Mouse (Mus musculus) liver, embryonic 14.5 days (tissue): Measurements from ENCODE around the gene Rab3gap2.

Experiments used
- CTCF ChIP-seq: IDR thresholded peaks from 2 replicates; pipeline ENCODE4 v1.5.1; 2016; ENCODE audit warnings: antibody characterized with exemption, low read depth, control low read depth
- EP300 ChIP-seq: IDR thresholded peaks from 2 replicates; pipeline ENCODE4 v1.6.1; 2016; ENCODE audit warnings: antibody characterized with exemption, low read depth

DNA sequence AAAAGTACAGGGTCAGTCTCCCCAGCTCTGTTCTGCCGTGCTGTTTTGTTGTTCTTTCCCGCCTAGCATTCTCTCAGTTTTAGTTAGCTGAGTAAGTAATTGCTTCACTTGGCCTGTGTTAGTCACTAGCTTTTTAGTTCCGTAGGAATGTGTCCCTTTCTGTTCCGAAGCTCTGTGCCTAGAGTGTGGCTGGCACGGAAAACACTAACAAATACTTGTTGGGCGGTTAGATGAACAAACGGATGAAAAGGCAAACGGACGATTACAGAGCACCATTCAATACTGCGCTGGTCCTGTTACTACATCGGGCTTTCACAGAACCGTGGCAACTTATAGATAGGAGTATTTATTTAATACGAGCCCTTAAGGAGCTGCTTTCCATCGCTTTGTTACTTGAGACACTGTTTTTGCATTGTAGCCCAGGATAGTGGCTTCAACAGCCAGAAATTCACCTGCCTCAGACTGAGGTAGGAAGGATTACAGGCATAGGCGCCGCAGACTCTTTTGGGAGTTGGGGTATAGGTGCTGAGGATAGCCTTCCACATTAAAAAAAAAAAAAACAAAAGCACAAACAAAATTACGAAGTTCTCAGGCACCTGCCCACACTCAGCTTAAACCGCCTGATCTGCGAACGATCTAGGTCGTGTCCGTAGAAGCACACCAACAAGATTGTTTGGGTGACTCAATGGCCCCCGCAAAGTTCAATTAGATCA lies 565 bp upstream of the Rab3gap2 start:
- TF ChIP-seq CTCF = no peak
- TF ChIP-seq EP300 = no peak
